Mouse (Mus musculus) kidney, postnatal 0 days (tissue): ENCODE measurements around the gene Ppp6c. TPM values are rescaled to one million over a fixed set of nuclear protein-coding genes. Genes with fewer than 3 reads are reported as not detected.

Experiments used
- ATAC-seq: fragments of 200-750 bp; cut with Nextera tagmentation; replicated peaks from 2 replicates; pipeline ENCODE4 v1.8.0; 2017; ENCODE audit warnings: low read depth, moderate number of reproducible peaks, moderate TSS enrichment, moderate library complexity; ENCODE audit not compliant: low FRiP score
- DNase-seq: peaks from one replicate; pipeline ENCODE4 v3.0.0-alpha.2; 2016; ENCODE audit warnings: low spot score
- H3K27ac ChIP-seq: fragments of 300-500 bp; sonication (generic); 2 replicates; pipeline ENCODE4 v1.5.1; 2014; ENCODE audit warnings: mild to moderate bottlenecking
- H3K27me3 ChIP-seq: fragments of 300-500 bp; sonication (generic); 2 replicates; pipeline ENCODE4 v1.6.1; 2014; ENCODE audit warnings: low read length, mixed read lengths; ENCODE audit not compliant: insufficient read depth
- H3K36me3 ChIP-seq: fragments of 300-500 bp; sonication (generic); 2 replicates; pipeline ENCODE4 v1.6.1; 2014; ENCODE audit warnings: low read length, mixed read lengths; ENCODE audit not compliant: insufficient read depth
- H3K4me1 ChIP-seq: fragments of 300-500 bp; sonication (generic); replicated peaks from 2 replicates; pipeline ENCODE4 v1.6.1; 2014; ENCODE audit warnings: antibody characterized with exemption, low read length, mixed read lengths; ENCODE audit not compliant: insufficient read depth
- H3K4me2 ChIP-seq: fragments of 300-500 bp; sonication (generic); 2 replicates; pipeline ENCODE4 v1.6.1; 2014; ENCODE audit warnings: mild to moderate bottlenecking, low read length, moderate library complexity, mixed read lengths
- H3K4me3 ChIP-seq: fragments of 300-500 bp; sonication (generic); replicated peaks from 2 replicates; pipeline ENCODE4 v1.5.1; 2014; ENCODE audit warnings: low read depth, low read length
- H3K9ac ChIP-seq: fragments of 300-500 bp; sonication (generic); 2 replicates; pipeline ENCODE4 v1.6.1; 2014; ENCODE audit warnings: low read depth, low read length
- H3K9me3 ChIP-seq: fragments of 300-500 bp; sonication (generic); replicated peaks from 2 replicates; pipeline ENCODE4 v1.6.1; 2016; ENCODE audit warnings: low read length, inconsistent platforms, mixed read lengths
- CTCF ChIP-seq: IDR thresholded peaks from 2 replicates; pipeline ENCODE4 v1.5.1; 2016; ENCODE audit warnings: antibody characterized with exemption, low read depth, mild to moderate bottlenecking, moderate library complexity
- WGBS: fragments of 180-500 bp; shearing (Covaris S2); extraction: QIAGEN DNeasy Blood & Tissue Kit; methylation state at CpG from one replicate; pipeline ENCODE4 v1.1.7; 2014; 5-methylcytosine and 5-hydroxymethylcytosine counted together
- polyA plus RNA-seq: library from polyadenylated mRNA; unstranded; fragments of >200 nt; fragmentation: Nextera tagmentation; extraction: Ambion mirVana; gene quantifications from 2 replicates; pipeline ENCODE4 v1.2.1, GENCODE M21; 2015

The Ppp6c gene
- polyA plus RNA-seq, 1 experiment from 2014 or later = 81.1 TPM

GRCm38 (mm10) chr2:39224621-39225020 lies 1.6 kb downstream of the Ppp6c start:
- Histone ChIP-seq H3K4me2 (peak overlapping the region; percentile 66), H3K4me3 (peak overlapping the region; percentile 88), H3K27ac (no peak overlapping the region)

DNA sequence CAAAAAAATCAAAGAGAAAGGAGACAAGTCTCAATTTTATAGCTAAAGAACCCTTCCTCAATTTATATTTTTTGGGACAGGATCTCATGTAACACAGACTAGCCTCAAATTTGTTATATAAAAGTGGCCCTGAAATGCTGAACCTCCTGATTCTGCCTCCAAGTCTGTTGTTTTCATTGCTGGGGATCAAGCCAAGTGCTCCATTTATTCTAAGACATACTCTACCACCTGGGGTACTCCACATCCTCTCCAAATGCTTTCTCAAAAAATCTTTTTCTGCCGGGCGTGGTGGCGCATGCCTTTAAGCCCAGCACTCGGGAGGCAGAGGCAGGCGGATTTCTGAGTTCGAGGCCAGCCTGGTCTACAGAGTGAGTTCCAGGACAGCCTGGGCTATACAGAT lies 6.2 kb downstream of the Ppp6c start:
- Histone ChIP-seq H3K27me3 (no peaks in the 10 kb centered on the region), H3K9me3 (no peaks in the 10 kb centered on the region), H3K4me3 (no peak overlapping the region), H3K4me1 (0 out of 2 replicates have a peak, but pooled peaks cover 5% of the 10 kb centered on the region), H3K36me3 (no peaks in the 10 kb centered on the region), H3K27ac (no peak overlapping the region), H3K9ac (no peak overlapping the region), H3K4me2 (no peak overlapping the region)
- ATAC-seq (no peak), DNase-seq (no peak)
- TF ChIP-seq CTCF = no peak
- WGBS = 89% methylated on average over 6 of the region's 6 CpGs

More at GRCm38 (mm10) chr2:39224621-39225020, 1.6 kb downstream of the Ppp6c start:
- no peak for ATAC-seq
- TF ChIP-seq CTCF = peak; percentile 26; the same call in 1 of the 2 replicates
- DNase-seq = no peak
- Histone ChIP-seq H3K36me3 (no peaks in the 10 kb centered on the region), H3K27me3 (no peaks in the 10 kb centered on the region), H3K9me3 (no peaks in the 10 kb centered on the region), H3K9ac (no peak overlapping the region), H3K4me1 (0 out of 2 replicates have a peak, but pooled peaks cover 5% of the 10 kb centered on the region)

- Histone ChIP-seq H3K4me1 (no peaks in the 10 kb centered on the region), H3K4me2 (no peak overlapping the region), H3K9me3 (no peaks in the 10 kb centered on the region), H3K9ac (no peak overlapping the region), H3K4me3 (no peak overlapping the region), H3K27ac (no peak overlapping the region), H3K27me3 (no peaks in the 10 kb centered on the region), H3K36me3 (no peaks in the 10 kb centered on the region)
- ATAC-seq = no peak
- 95% methylated on average over 3 of the region's 3 CpGs for WGBS
- no peak for DNase-seq
- TF ChIP-seq CTCF = no peak
Measured at GRCm38 (mm10) chr2:39219034-39219433, 7.2 kb downstream of the Ppp6c start.

GRCm38 (mm10) chr2:39217150-39217549 lies 9.1 kb downstream of the Ppp6c start:
- 96% methylated on average over 4 of the region's 4 CpGs for WGBS
- ATAC-seq = no peak
- TF ChIP-seq CTCF = no peak

DNA sequence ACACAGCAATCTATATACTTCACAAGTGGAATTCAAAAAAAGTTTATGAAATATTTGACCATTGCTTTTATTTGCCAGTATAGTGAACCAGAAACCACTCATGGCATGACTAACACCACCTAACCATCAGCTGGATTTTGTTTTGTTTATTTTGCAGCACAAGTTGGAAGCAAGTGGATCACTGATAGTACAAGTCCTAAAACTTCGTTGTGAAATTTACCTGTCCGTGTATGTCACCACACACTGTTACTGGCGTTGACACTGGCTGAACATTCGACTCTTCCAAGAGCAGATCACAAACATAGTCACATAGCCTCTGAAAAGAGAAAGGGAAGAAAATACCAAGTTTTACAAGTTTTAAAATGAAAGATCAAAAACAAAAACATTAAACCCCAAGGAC lies 15.5 kb downstream of the Ppp6c start:
- no peak overlapping the region for H3K9ac ChIP-seq
- H3K4me2 ChIP-seq = no peak overlapping the region
- no peak for DNase-seq
- ATAC-seq = no peak
- no peaks in the 10 kb centered on the region for H3K4me1 ChIP-seq
- TF ChIP-seq CTCF = no peak
- no peaks in the 10 kb centered on the region for H3K36me3 ChIP-seq
- H3K27me3 ChIP-seq = no peaks in the 10 kb centered on the region
- no peaks in the 10 kb centered on the region for H3K9me3 ChIP-seq
- WGBS = 88% methylated on average over 4 of the region's 4 CpGs
- no peak overlapping the region for H3K4me3 ChIP-seq
- no peak overlapping the region for H3K27ac ChIP-seq

More at GRCm38 (mm10) chr2:39217150-39217549, 9.1 kb downstream of the Ppp6c start:
- Histone ChIP-seq H3K4me3 (no peak overlapping the region), H3K9ac (no peak overlapping the region), H3K4me2 (no peak overlapping the region), H3K9me3 (no peaks in the 10 kb centered on the region), H3K4me1 (no peaks in the 10 kb centered on the region), H3K36me3 (no peaks in the 10 kb centered on the region), H3K27me3 (no peaks in the 10 kb centered on the region), H3K27ac (no peak overlapping the region)
- no peak for DNase-seq

DNA sequence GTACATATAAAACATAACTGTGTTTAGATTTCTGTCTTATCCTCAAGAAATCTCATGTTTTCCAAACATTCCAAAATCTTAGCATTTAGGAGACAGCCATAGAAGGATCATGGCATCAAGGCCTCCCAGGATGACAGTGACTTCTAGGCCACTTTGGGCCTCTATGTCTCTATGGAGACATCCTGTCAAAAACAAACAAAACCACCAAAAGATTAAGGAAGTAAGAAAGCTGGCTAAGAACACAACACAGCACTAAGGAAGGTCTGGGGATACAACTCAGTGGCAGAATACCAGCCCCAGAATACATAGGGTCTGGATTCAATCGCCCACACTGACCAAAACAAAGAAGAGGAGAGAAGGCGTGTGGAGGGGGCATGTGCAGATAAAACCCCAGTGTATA lies 22.9 kb downstream of the Ppp6c start:
- ATAC-seq (no peak), DNase-seq (no peak)
- Histone ChIP-seq H3K4me1 (no peaks in the 10 kb centered on the region), H3K4me2 (no peak overlapping the region), H3K9me3 (no peaks in the 10 kb centered on the region), H3K4me3 (no peak overlapping the region), H3K27ac (no peak overlapping the region), H3K36me3 (peaks cover 8% of the 10 kb centered on the region; the same call in 1 of the 2 replicates), H3K27me3 (no peaks in the 10 kb centered on the region), H3K9ac (no peak overlapping the region)
- TF ChIP-seq CTCF = no peak
- 100% methylated on average over 2 of the region's 2 CpGs for WGBS

DNA sequence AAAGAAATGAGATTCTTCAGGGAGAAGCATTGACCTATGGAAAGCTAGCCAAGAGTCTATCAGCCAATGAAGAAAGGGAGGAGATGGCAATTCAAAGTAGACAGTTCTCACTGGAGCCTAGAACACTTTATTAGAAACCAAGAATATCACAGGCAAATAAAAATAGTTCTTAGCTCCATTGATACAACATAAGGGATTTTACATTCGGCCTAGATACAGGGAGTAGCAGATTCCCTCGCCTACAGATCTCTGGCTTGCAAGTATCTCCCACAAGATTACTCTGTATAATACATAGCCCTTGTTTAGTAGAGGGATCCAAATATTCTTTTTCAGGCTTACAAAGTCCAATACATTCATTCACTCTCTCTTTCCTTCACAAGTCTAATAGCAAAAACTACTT lies 31.4 kb downstream of the Ppp6c start:
- DNase-seq (no peak), ATAC-seq (no peak)
- no peak for TF ChIP-seq CTCF
- Histone ChIP-seq H3K4me1 (0 out of 2 replicates have a peak, but pooled peaks cover 1% of the 10 kb centered on the region), H3K36me3 (peaks cover 3% of the 10 kb centered on the region; the same call in 1 of the 2 replicates), H3K27ac (no peak overlapping the region), H3K27me3 (no peaks in the 10 kb centered on the region), H3K9me3 (no peaks in the 10 kb centered on the region), H3K4me2 (no peak overlapping the region), H3K9ac (no peak overlapping the region), H3K4me3 (no peak overlapping the region)
- 97% methylated on average over 2 of the region's 2 CpGs for WGBS
